Mouse (Mus musculus): ENCODE measurements around the gene Wnt1. TPM values are rescaled to one million over a fixed set of nuclear protein-coding genes. Genes with fewer than 3 reads are reported as not detected.

Gene Wnt1
- polyA plus RNA-seq, 1 experiment from 2014 or later, result not detected

DNA sequence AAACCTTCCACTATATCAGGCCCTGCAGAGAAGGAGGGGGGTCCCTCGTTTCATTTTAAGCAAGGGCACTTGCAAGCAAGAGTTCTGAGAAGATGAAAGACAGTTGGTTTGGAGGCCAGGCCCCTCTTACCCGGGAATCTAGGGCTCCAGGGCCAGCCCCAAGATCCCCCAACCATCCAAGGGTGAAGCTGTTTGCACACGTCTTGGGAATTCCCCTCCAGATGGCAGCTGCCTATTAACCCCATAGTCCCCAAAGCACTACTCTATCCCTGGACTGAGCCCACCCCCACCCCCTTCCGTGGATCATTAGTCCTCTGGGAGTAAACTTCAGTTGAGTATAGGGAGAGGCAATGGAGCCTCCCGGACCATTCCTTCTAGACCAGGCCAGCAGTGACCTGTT lies 14.1 kb upstream of the Wnt1 start:
- 4% methylated on average over 5 of the region's 5 CpGs for WGBS
- Histone ChIP-seq H3K4me2 (ENCODE audit: low read length) (no peak overlapping the region), H3K4me3 (ENCODE audit: low read depth, low read length) (no peak overlapping the region), H3K27me3 (replicated peaks; ENCODE audit: control insufficient read depth, insufficient read depth, low read length) (peaks cover 98% of the 10 kb centered on the region), H3K4me1 (replicated peaks; ENCODE audit: control insufficient read depth, insufficient read depth, low read length) (peaks cover 7% of the 10 kb centered on the region; the same call in 1 of the 2 replicates), H3K9me3 (ENCODE audit: control insufficient read depth, low read length) (no peaks in the 10 kb centered on the region), H3K27ac (ENCODE audit: low read depth) (no peak overlapping the region), H3K36me3 (ENCODE audit: control insufficient read depth, insufficient read depth, low read length) (no peaks in the 10 kb centered on the region), H3K9ac (ENCODE audit: low read length) (no peak overlapping the region)
- DNase-seq (ENCODE audit: low spot score), result no peak
- ATAC-seq (replicated peaks; ENCODE audit: low FRiP score, low TSS enrichment, low read depth), result no peak

DNA sequence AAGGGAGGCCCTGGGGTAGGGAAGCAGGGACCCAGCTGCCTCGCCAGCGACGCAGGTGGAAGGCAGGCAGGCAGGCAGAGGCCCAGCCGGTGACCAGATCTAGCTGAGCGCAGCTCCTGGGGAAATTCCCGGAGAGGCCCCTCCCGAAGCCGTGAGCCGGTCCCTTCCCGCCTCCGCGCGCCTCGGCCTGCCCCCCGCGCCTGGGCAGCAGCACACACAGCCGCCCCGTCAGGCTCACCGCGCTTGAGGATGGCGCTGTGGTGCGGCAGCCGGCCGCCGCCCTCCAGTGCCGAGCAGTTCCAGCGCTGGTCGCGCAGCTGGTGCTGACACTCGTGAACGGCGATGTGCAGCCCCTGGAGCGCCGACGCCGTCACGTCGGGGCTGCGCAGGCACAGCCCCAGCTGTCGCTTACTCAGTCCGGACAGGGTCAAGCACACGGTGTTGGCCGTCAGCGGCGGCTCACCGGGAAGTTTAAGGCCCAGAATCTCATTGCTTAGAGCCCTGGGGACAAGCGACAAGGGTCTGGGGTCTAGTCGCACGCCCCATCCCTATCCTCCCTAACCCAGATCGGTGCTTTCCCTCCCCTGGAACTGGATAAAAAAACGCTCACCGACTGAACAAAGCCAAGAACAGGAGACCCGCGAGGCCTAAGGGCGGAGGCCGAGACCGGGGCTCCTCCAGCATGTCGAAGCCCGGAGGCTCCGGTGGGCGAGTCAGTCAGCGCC lies 13.2 kb upstream of the Wnt1 start:
- Histone ChIP-seq H3K36me3 (ENCODE audit: control insufficient read depth, insufficient read depth, low read length) (no peaks in the 10 kb centered on the region), H3K4me3 (ENCODE audit: low read depth, low read length) (peak overlapping the region; percentile 3; the same call in 1 of the 2 replicates), H3K27ac (ENCODE audit: low read depth) (no peak overlapping the region), H3K9me3 (ENCODE audit: control insufficient read depth, low read length) (no peaks in the 10 kb centered on the region), H3K9ac (ENCODE audit: low read length) (no peak overlapping the region), H3K4me1 (replicated peaks; ENCODE audit: control insufficient read depth, insufficient read depth, low read length) (peaks cover 7% of the 10 kb centered on the region; the same call in 1 of the 2 replicates), H3K4me2 (ENCODE audit: low read length) (peak overlapping the region; percentile 20), H3K27me3 (replicated peaks; ENCODE audit: control insufficient read depth, insufficient read depth, low read length) (peaks cover 100% of the 10 kb centered on the region)
- DNase-seq (ENCODE audit: low spot score), result peak; percentile 72
- 2% methylated on average over 62 of the region's 62 CpGs for WGBS
- ATAC-seq (replicated peaks; ENCODE audit: low FRiP score, low TSS enrichment, low read depth), result no peak

DNA sequence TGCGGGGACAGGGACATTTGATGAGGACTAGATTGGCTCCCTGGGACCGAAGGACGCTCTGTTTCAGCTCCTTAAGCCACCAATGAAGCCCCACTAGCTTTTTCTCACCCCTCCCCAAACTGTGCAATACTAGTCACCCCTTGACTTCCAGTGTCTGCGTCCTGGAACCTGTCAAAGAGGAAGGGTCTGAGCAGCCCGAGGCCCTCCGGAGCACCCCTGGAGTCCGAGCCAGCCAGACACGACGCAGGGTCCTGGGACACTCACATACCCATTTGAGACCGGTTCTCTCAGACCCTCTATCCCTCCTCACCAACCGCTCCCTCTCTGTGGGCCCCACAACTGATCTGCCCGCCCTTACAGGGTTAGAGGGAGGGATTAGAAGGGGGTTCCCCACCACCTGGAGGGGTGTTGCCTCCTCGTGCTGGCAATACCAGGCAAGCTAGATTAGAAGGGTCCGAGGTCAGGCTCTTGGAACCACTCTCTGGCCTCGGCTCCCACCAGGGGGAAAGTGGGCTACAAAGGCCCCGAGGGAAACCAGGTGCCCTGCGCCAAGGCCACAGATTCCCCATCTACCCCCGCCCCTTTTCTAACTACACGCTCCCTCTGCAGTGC lies 12.5 kb upstream of the Wnt1 start:
- Histone ChIP-seq H3K9ac (ENCODE audit: low read length) (no peak overlapping the region), H3K36me3 (ENCODE audit: control insufficient read depth, insufficient read depth, low read length) (no peaks in the 10 kb centered on the region), H3K4me2 (ENCODE audit: low read length) (no peak overlapping the region; the same call in 1 of the 2 replicates), H3K4me3 (ENCODE audit: low read depth, low read length) (0 out of 2 replicates have a peak overlapping the region, but pooled peaks have one; percentile 17), H3K9me3 (ENCODE audit: control insufficient read depth, low read length) (no peaks in the 10 kb centered on the region), H3K27me3 (replicated peaks; ENCODE audit: control insufficient read depth, insufficient read depth, low read length) (peaks cover 100% of the 10 kb centered on the region), H3K4me1 (replicated peaks; ENCODE audit: control insufficient read depth, insufficient read depth, low read length) (peaks cover 7% of the 10 kb centered on the region; the same call in 1 of the 2 replicates), H3K27ac (ENCODE audit: low read depth) (no peak overlapping the region)
- DNase-seq (ENCODE audit: low spot score) (peak; percentile 68), ATAC-seq (replicated peaks; ENCODE audit: low FRiP score, low TSS enrichment, low read depth) (no peak)
- WGBS, result 3% methylated on average over 19 of the region's 19 CpGs

DNA sequence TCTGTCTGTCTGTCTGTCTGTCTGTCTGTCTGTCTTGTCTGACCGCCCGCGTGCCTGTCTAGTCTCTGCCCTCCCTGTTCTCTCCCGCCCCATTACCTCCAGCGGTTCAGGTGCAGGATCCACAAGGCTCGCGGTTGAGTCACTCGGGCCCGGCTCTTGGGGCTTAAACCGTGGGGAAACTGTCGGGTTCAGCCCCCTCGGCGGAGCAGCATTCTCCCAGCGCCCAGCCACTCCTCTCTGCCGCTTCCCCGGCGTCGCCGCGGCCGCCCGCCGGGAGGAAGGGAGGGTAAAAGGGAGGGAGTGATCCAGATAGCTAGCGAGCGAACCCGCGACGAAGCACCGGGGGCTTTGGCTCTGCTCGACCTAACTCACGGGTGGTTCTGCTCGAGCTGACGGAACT lies 11.9 kb upstream of the Wnt1 start, which contains the start of gene Wnt10b:
Gene Wnt10b, minus strand, starts transcription at position 389 of the 400 bp plus-strand sequence.
- Histone ChIP-seq H3K27me3 (replicated peaks; ENCODE audit: control insufficient read depth, insufficient read depth, low read length) (peaks cover 98% of the 10 kb centered on the region), H3K4me3 (ENCODE audit: low read depth, low read length) (peak within 1 kb of the TSS; percentile 17; the same call in 1 of the 2 replicates), H3K9ac (ENCODE audit: low read length) (no peak within 1 kb of the TSS), H3K4me2 (ENCODE audit: low read length) (peak within 1 kb of the TSS; percentile 37), H3K9me3 (ENCODE audit: control insufficient read depth, low read length) (no peaks in the 10 kb centered on the region), H3K4me1 (replicated peaks; ENCODE audit: control insufficient read depth, insufficient read depth, low read length) (peaks cover 5% of the 10 kb centered on the region; the same call in 1 of the 2 replicates), H3K27ac (ENCODE audit: low read depth) (no peak within 1 kb of the TSS), H3K36me3 (ENCODE audit: control insufficient read depth, insufficient read depth, low read length) (no peaks in the 10 kb centered on the region)
- ATAC-seq (replicated peaks; ENCODE audit: low FRiP score, low TSS enrichment, low read depth) (no peak), DNase-seq (ENCODE audit: low spot score) (peak; percentile 69)
- WGBS, result under 1% methylated on average over 33 of the region's 33 CpGs

DNA sequence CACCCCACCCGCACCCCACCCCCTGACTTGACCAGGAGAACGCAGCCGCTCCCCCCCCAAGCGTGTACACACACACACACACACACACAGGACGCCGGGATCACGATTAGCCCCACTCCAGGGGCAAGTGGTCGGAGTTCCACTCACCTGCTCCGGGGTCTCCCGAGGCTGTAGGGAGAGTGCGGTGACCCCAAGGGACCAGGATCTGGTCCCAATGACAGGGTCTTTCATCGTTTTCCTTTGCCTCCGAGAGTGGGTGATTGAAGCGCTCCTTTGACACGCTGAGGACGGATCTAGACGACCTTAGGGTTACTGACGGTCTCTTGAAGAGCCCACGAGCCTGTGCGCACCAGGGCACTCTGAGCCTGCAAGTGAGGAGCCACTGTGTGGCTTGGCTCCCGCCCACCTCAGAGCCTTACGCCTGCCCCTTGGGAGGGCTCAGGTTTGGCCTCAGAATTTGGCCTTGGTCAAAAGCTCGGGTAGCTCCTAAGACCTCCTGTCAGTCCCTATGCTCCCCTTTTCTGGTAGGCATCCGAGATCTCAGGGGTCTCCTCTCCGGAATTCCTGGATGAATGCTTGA lies 11.4 kb upstream of the Wnt1 start:
- under 1% methylated on average over 25 of the region's 25 CpGs for WGBS
- H3K9me3 ChIP-seq (ENCODE audit: control insufficient read depth, low read length), result no peaks in the 10 kb centered on the region
- H3K27ac ChIP-seq (ENCODE audit: low read depth), result no peak overlapping the region
- H3K4me2 ChIP-seq (ENCODE audit: low read length), result peak overlapping the region; percentile 37
- peaks cover 93% of the 10 kb centered on the region for H3K27me3 ChIP-seq (replicated peaks; ENCODE audit: control insufficient read depth, insufficient read depth, low read length)
- peaks cover 3% of the 10 kb centered on the region; the same call in 1 of the 2 replicates for H3K4me1 ChIP-seq (replicated peaks; ENCODE audit: control insufficient read depth, insufficient read depth, low read length)
- H3K4me3 ChIP-seq (ENCODE audit: low read depth, low read length), result 0 out of 2 replicates have a peak overlapping the region, but pooled peaks have one; percentile 17
- ATAC-seq (replicated peaks; ENCODE audit: low FRiP score, low TSS enrichment, low read depth) (no peak), DNase-seq (ENCODE audit: low spot score) (peak; percentile 61)
- no peaks in the 10 kb centered on the region for H3K36me3 ChIP-seq (ENCODE audit: control insufficient read depth, insufficient read depth, low read length)
- H3K9ac ChIP-seq (ENCODE audit: low read length), result no peak overlapping the region

DNA sequence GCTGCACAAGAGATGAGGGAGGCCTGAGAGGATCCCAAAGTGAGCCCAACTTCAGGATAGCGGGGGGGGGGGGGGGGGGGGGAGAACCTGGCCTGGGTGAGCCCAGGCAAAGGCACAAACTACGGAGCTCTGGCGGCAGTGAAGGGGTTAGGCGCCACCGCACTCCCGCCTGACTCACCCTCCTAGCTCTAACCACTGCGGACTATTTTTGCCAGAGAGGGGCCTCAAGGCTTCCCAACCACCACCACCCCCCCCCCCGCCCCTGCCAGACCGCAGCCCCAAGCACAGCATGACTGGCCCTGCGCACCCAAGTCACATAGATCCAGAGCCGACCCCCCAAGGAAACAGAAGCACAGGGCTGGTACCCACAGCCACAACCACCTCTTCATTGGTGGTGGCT lies 10.9 kb upstream of the Wnt1 start:
- peaks cover 87% of the 10 kb centered on the region for H3K27me3 ChIP-seq (replicated peaks; ENCODE audit: control insufficient read depth, insufficient read depth, low read length)
- no peak for DNase-seq (ENCODE audit: low spot score)
- no peaks in the 10 kb centered on the region for H3K9me3 ChIP-seq (ENCODE audit: control insufficient read depth, low read length)
- H3K4me1 ChIP-seq (replicated peaks; ENCODE audit: control insufficient read depth, insufficient read depth, low read length), result peaks cover 3% of the 10 kb centered on the region; the same call in 1 of the 2 replicates
- no peak for ATAC-seq (replicated peaks; ENCODE audit: low FRiP score, low TSS enrichment, low read depth)
- no peaks in the 10 kb centered on the region for H3K36me3 ChIP-seq (ENCODE audit: control insufficient read depth, insufficient read depth, low read length)
- no peak overlapping the region for H3K27ac ChIP-seq (ENCODE audit: low read depth)
- H3K4me2 ChIP-seq (ENCODE audit: low read length), result no peak overlapping the region
- 3% methylated on average over 8 of the region's 11 CpGs for WGBS
- no peak overlapping the region for H3K4me3 ChIP-seq (ENCODE audit: low read depth, low read length)
- H3K9ac ChIP-seq (ENCODE audit: low read length), result no peak overlapping the region

DNA sequence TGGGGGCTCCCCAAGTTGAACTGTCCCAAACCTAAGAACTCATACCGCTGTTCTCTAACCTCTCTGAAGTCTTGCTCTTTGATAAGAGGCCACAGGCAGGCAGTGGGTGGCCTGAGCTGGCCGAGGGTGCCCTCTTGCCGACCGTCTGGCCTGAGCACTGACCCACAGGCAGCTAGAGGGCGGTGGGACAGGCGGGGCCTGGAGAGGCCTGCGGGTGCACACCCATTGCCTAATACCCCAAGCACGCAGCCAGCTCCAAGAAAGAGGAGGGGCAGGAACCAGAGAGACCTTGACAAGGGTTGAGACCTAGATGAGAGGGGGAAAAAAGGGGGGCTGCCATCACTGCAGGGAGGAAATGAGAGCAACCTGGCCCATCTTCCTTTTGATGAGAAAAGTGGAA lies 9.6 kb upstream of the Wnt1 start:
- peaks cover 3% of the 10 kb centered on the region; the same call in 1 of the 2 replicates for H3K4me1 ChIP-seq (replicated peaks; ENCODE audit: control insufficient read depth, insufficient read depth, low read length)
- DNase-seq (ENCODE audit: low spot score), result no peak
- WGBS, result 2% methylated on average over 8 of the region's 8 CpGs
- peaks cover 75% of the 10 kb centered on the region for H3K27me3 ChIP-seq (replicated peaks; ENCODE audit: control insufficient read depth, insufficient read depth, low read length)
- no peak overlapping the region for H3K4me2 ChIP-seq (ENCODE audit: low read length)
- H3K36me3 ChIP-seq (ENCODE audit: control insufficient read depth, insufficient read depth, low read length), result no peaks in the 10 kb centered on the region
- H3K9me3 ChIP-seq (ENCODE audit: control insufficient read depth, low read length), result no peaks in the 10 kb centered on the region
- H3K4me3 ChIP-seq (ENCODE audit: low read depth, low read length), result no peak overlapping the region
- H3K9ac ChIP-seq (ENCODE audit: low read length), result no peak overlapping the region
- no peak for ATAC-seq (replicated peaks; ENCODE audit: low FRiP score, low TSS enrichment, low read depth)
- H3K27ac ChIP-seq (ENCODE audit: low read depth), result no peak overlapping the region

DNA sequence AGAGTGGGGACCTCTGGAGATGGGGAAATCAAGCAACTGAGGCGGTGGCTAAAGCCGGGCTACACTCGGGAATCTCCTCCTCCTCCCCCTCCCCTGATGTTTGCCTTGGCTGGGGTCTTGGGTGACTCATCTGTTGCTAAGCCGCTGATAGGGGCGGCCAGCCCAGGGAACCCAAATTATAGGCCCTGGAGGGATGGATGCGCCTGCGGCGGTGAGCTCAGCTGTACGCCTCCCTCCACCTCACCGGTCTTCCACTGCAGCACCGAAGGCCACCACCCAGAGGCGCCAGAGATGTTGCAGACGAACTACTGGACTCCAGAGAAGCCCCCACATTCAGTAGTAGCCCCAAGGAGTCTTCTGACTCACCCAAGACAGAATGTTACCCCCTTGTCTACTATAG lies 9.1 kb upstream of the Wnt1 start:
- DNase-seq (ENCODE audit: low spot score) (no peak), ATAC-seq (replicated peaks; ENCODE audit: low FRiP score, low TSS enrichment, low read depth) (no peak)
- peaks cover 3% of the 10 kb centered on the region; the same call in 1 of the 2 replicates for H3K4me1 ChIP-seq (replicated peaks; ENCODE audit: control insufficient read depth, insufficient read depth, low read length)
- H3K4me3 ChIP-seq (ENCODE audit: low read depth, low read length), result no peak overlapping the region
- H3K4me2 ChIP-seq (ENCODE audit: low read length), result no peak overlapping the region
- no peak overlapping the region for H3K27ac ChIP-seq (ENCODE audit: low read depth)
- H3K36me3 ChIP-seq (ENCODE audit: control insufficient read depth, insufficient read depth, low read length), result no peaks in the 10 kb centered on the region
- H3K9ac ChIP-seq (ENCODE audit: low read length), result no peak overlapping the region
- H3K27me3 ChIP-seq (replicated peaks; ENCODE audit: control insufficient read depth, insufficient read depth, low read length), result peaks cover 73% of the 10 kb centered on the region
- 6% methylated on average over 13 of the region's 13 CpGs for WGBS
- no peaks in the 10 kb centered on the region for H3K9me3 ChIP-seq (ENCODE audit: control insufficient read depth, low read length)

Data from intestine, embryonic 14.5 days (tissue).